ENCODE assay signal across 8 mouse cellular contexts in genomic region chr8:93571369-93571985, GRCm38 (mm10). TPM values are rescaled to one million over a fixed set of nuclear protein-coding genes. Genes with fewer than 3 reads are reported as not detected.
DNase-seq lines count a peak whose midpoint lies in the region; ATAC-seq and TF ChIP-seq lines count a peak whose summit lies in the region.

No protein-coding gene starts in this region.

- WGBS in liver, adult 2 months, result 45% methylated on average over 9 of the region's 9 CpGs
- WGBS in liver, postnatal 0 days (ENCODE audit: insufficient replicate concordance), result 57% methylated on average over 9 of the region's 9 CpGs
- 10% methylated on average over 9 of the region's 9 CpGs for WGBS in forebrain, embryonic 12.5 days
- 4% methylated on average over 9 of the region's 9 CpGs for WGBS in midbrain, embryonic 16.5 days

- no peaks in the 10 kb centered on the region for H3K79me2 ChIP-seq in liver, adult 2 months (ENCODE audit: control insufficient read depth, insufficient read depth, low read length)

- ATAC-seq in liver, postnatal 0 days, result no peak
- ATAC-seq in forebrain, embryonic 12.5 days (ENCODE audit: low FRiP score), result no peak; the same call in 1 of the 2 replicates
- ATAC-seq in midbrain, embryonic 16.5 days, result 0 out of 2 replicates have a peak, but pooled peaks have one; percentile 23

- no peak overlapping the region for H3K4me2 ChIP-seq in liver, postnatal 0 days (ENCODE audit: low read depth, low read length)
- no peak overlapping the region for H3K4me2 ChIP-seq in forebrain, embryonic 12.5 days
- no peak overlapping the region for H3K4me2 ChIP-seq in midbrain, embryonic 16.5 days (ENCODE audit: low read length)

- no peaks in the 10 kb centered on the region for H3K4me1 ChIP-seq in liver, adult 2 months (ENCODE audit: control insufficient read depth, insufficient read depth, low read length)
- no peaks in the 10 kb centered on the region for H3K4me1 ChIP-seq in liver, postnatal 0 days (ENCODE audit: insufficient read depth)
- peaks cover 53% of the 10 kb centered on the region for H3K4me1 ChIP-seq in forebrain, embryonic 12.5 days
- H3K4me1 ChIP-seq in midbrain, embryonic 16.5 days (ENCODE audit: control insufficient read depth, insufficient read depth, low read length), result peaks cover 38% of the 10 kb centered on the region

- DNase-seq in liver, adult 2 months (ENCODE audit: extremely low read depth, low read depth, low spot score), result peak; percentile 6
- DNase-seq in liver, postnatal 0 days, result no peak
- DNase-seq in heart, postnatal 4 days, result peak; percentile 62
- peak; percentile 55 to 62 for DNase-seq in layer of hippocampus, postnatal 10 days (ENCODE audit: low spot score in 2 of 2)
- DNase-seq in embryo, embryonic 10 days (ENCODE audit: low spot score), result no peak
- DNase-seq in liver, result no peak

- H3K4me3 ChIP-seq in liver, adult 2 months (ENCODE audit: insufficient read depth, low read depth, low read length), result no peak overlapping the region
- H3K4me3 ChIP-seq in liver, postnatal 0 days (ENCODE audit: low read depth, low read length), result no peak overlapping the region
- no peak overlapping the region for H3K4me3 ChIP-seq in forebrain, embryonic 12.5 days (replicated peaks)
- no peak overlapping the region for H3K4me3 ChIP-seq in midbrain, embryonic 16.5 days (ENCODE audit: low read depth, low read length)

- H3K36me3 ChIP-seq in liver, adult 2 months (ENCODE audit: control insufficient read depth, insufficient read depth, low read length), result no peaks in the 10 kb centered on the region
- H3K36me3 ChIP-seq in liver, postnatal 0 days (replicated peaks; ENCODE audit: insufficient read depth, low read length), result no peaks in the 10 kb centered on the region
- no peaks in the 10 kb centered on the region for H3K36me3 ChIP-seq in forebrain, embryonic 12.5 days (replicated peaks)
- H3K36me3 ChIP-seq in midbrain, embryonic 16.5 days (ENCODE audit: control insufficient read depth, insufficient read depth, low read length), result no peaks in the 10 kb centered on the region

- TF ChIP-seq EP300 in liver, postnatal 0 days (IDR thresholded peaks at IDR 0.05; ENCODE audit: low read depth), result no peak

- H3K9ac ChIP-seq in liver, adult 2 months (ENCODE audit: low read depth, low read length), result no peak overlapping the region
- H3K9ac ChIP-seq in liver, postnatal 0 days (replicated peaks), result no peak overlapping the region
- no peak overlapping the region for H3K9ac ChIP-seq in forebrain, embryonic 12.5 days
- H3K9ac ChIP-seq in midbrain, embryonic 16.5 days (ENCODE audit: low read depth, low read length), result no peak overlapping the region

- TF ChIP-seq CTCF in liver, adult 2 months (IDR thresholded peaks at IDR 0.05; ENCODE audit: low read depth, low read length), result no peak
- no peak for TF ChIP-seq CTCF in liver, postnatal 0 days (IDR thresholded peaks at IDR 0.05; ENCODE audit: low read depth)

- no peak overlapping the region for H3K27ac ChIP-seq in liver, adult 2 months (replicated peaks; ENCODE audit: insufficient read depth, low read depth, low read length)
- H3K27ac ChIP-seq in liver, postnatal 0 days (ENCODE audit: low read depth), result no peak overlapping the region
- H3K27ac ChIP-seq in forebrain, embryonic 12.5 days, result peak overlapping the region; percentile 88
- peak overlapping the region; percentile 87 for H3K27ac ChIP-seq in midbrain, embryonic 16.5 days (ENCODE audit: low read length)

- H3K9me3 ChIP-seq in liver, postnatal 0 days (ENCODE audit: low read length), result no peaks in the 10 kb centered on the region
- H3K9me3 ChIP-seq in forebrain, embryonic 12.5 days, result peaks cover 7% of the 10 kb centered on the region; the same call in 1 of the 2 replicates
- no peaks in the 10 kb centered on the region for H3K9me3 ChIP-seq in midbrain, embryonic 16.5 days (replicated peaks; ENCODE audit: control insufficient read depth, low read length, poor library complexity, severe bottlenecking)

- H3K27me3 ChIP-seq in liver, adult 2 months (ENCODE audit: control insufficient read depth, insufficient read depth, low read length), result no peaks in the 10 kb centered on the region
- no peaks in the 10 kb centered on the region for H3K27me3 ChIP-seq in liver, postnatal 0 days (ENCODE audit: insufficient read depth, low read length)
- H3K27me3 ChIP-seq in forebrain, embryonic 12.5 days, result no peaks in the 10 kb centered on the region
- no peaks in the 10 kb centered on the region for H3K27me3 ChIP-seq in midbrain, embryonic 16.5 days (ENCODE audit: control insufficient read depth, insufficient read depth, low read depth, low read length)

- TF ChIP-seq POLR2A in liver, adult 2 months (IDR thresholded peaks at IDR 0.05; ENCODE audit: extremely low read depth, insufficient read depth, low read length), result no peak

RNA-seq across cellular contexts. Expression of gene Ces5a, which starts 35.8 kb away (rescaled TPM):
- not detected in 2 replicates for total RNA-seq in liver, adult 2 months (2014; rRNA removed)
- not detected in 2 replicates for polyA plus RNA-seq in liver, adult 2 months (2012; rRNA removed)
- polyA plus RNA-seq in liver, postnatal 0 days (2015; fragmentation: Nextera tagmentation; extraction: Ambion mirVana), result not detected in 2 replicates
- polyA plus RNA-seq in forebrain, embryonic 12.5 days (2016; fragmentation: Nextera tagmentation; extraction: Ambion mirVana), result 0.14 TPM in 1 of 2 replicates, not detected in the other
- under 1 TPM; 0.18 to 0.62 TPM for total RNA-seq in heart, postnatal 4 days (2021)
- 1 to 10 TPM in 1 of 2 experiments, under 1 TPM in 1; 0.78 to 2.2 TPM for total RNA-seq in layer of hippocampus, postnatal 10 days (2021)
- polyA plus RNA-seq in midbrain, embryonic 16.5 days (2015; fragmentation: Nextera tagmentation; extraction: Ambion mirVana), result 0.30 and 0.44 TPM in 2 replicates

Comparison
In these comparisons a context has a peak if more than half of its experiments do, and no peak if none do; other contexts are left out.
1. DNase-seq: peak in liver, adult 2 months (single experiment), heart, postnatal 4 days (single experiment) and layer of hippocampus, postnatal 10 days (2 of 2); none in liver, postnatal 0 days (single experiment), embryo, embryonic 10 days (single experiment) and liver (single experiment).
2. H3K27ac ChIP-seq: peak in forebrain, embryonic 12.5 days (single experiment) and midbrain, embryonic 16.5 days (single experiment); none in liver, adult 2 months (single experiment) and liver, postnatal 0 days (single experiment).